Mouse (Mus musculus) CD4-positive, CD25-positive, alpha-beta regulatory T cell, adult 9 weeks (primary cell): Measurements from ENCODE around the gene Selenoh. TPM values are rescaled to one million over a fixed set of nuclear protein-coding genes. Genes with fewer than 3 reads are reported as not detected.

ENCODE experiments used
- polyA plus RNA-seq: library from polyadenylated mRNA; unstranded; fragments of 100-300 nt; shearing (Covaris generic); gene quantifications from one replicate; pipeline ENCODE4 v1.2.1, GENCODE M21; 2017

Selenoh gene
- polyA plus RNA-seq, result 102 TPM

GRCm38 (mm10) chr2:84670569-84670933, at the start of gene Selenoh:
Gene Selenoh (minus strand): TSS chr2:84670770.

GRCm38 (mm10) chr2:84714811-84715561, 44.4 kb upstream of the Selenoh start, which contains the start of gene Zdhhc5:
Gene Zdhhc5 (minus strand): TSS chr2:84715180.

GRCm38 (mm10) chr2:84679016-84679415, 8.4 kb upstream of the Selenoh start, which contains the start of gene Tmx2:
Gene Tmx2 (minus strand): TSS chr2:84679140.

GRCm38 (mm10) chr2:84677968-84678880, 7.7 kb upstream of the Selenoh start, which contains the start of the genes Gm28635 and Med19:
Gene Gm28635 (minus strand): TSS chr2:84678041.
Gene Med19 (plus strand): TSS chr2:84678402.

GRCm38 (mm10) chr2:84658806-84659205, 11.8 kb downstream of the Selenoh start, which contains the start of gene Btbd18:
Gene Btbd18 (plus strand): TSS chr2:84659079.

GRCm38 (mm10) chr2:84650464-84651195, 19.9 kb downstream of the Selenoh start, which contains the start of gene Ctnnd1:
Gene Ctnnd1 (minus strand): TSS chr2:84650765.

Other genes with a start within 250 kb of the Selenoh start
- gene Calcrl, start 245.4 kb downstream of the Selenoh start, polyA plus RNA-seq, result 41.3 TPM
- 15.4 TPM for gene Tfpi, start 194.0 kb downstream of the Selenoh start, polyA plus RNA-seq
- gene Ctnnd1, start 20.0 kb downstream of the Selenoh start, polyA plus RNA-seq, result 2.3 TPM
- gene Btbd18, start 11.7 kb downstream of the Selenoh start, polyA plus RNA-seq, result 0.30 TPM
- gene Gm28635, start 7.3 kb upstream of the Selenoh start, polyA plus RNA-seq, result not detected
- 42.9 TPM for gene Med19, start 7.6 kb upstream of the Selenoh start, polyA plus RNA-seq
- 115 TPM for gene Tmx2, start 8.4 kb upstream of the Selenoh start, polyA plus RNA-seq
- 23.3 TPM for gene Zdhhc5, start 44.4 kb upstream of the Selenoh start, polyA plus RNA-seq
- 69.3 TPM for gene Clp1, start 56.6 kb upstream of the Selenoh start, polyA plus RNA-seq
- 1.2 TPM for gene Ypel4, start 63.3 kb upstream of the Selenoh start, polyA plus RNA-seq
- not detected for gene Gm19426, start 72.9 kb upstream of the Selenoh start, polyA plus RNA-seq
- gene Serping1, start 104.7 kb upstream of the Selenoh start, polyA plus RNA-seq, result not detected
- gene Ube2l6, start 128.1 kb upstream of the Selenoh start, polyA plus RNA-seq, result 53.5 TPM
- not detected for gene Smtnl1, start 151.9 kb upstream of the Selenoh start, polyA plus RNA-seq
- 37.3 TPM for gene Timm10, start 156.2 kb upstream of the Selenoh start, polyA plus RNA-seq
- gene Slc43a1, start 168.1 kb upstream of the Selenoh start, polyA plus RNA-seq, result 8.3 TPM
- not detected for gene Rtn4rl2, start 215.9 kb upstream of the Selenoh start, polyA plus RNA-seq